30 mouse cellular contexts compared by ENCODE assay signal in genomic region chr14:32336021-32336420, GRCm38 (mm10). TPM values are rescaled to one million over a fixed set of nuclear protein-coding genes. Genes with fewer than 3 reads are reported as not detected.
DNase-seq lines count a peak whose midpoint lies in the region; ATAC-seq and TF ChIP-seq lines count a peak whose summit lies in the region.
"Had no signal": no experiment of that assay in that cellular context is flagged by ENCODE, and none has a peak within 500 bp of the region (broad histone marks: within the 10 kb centered on the region; RNA-seq: fewer than 3 reads in every experiment).

No protein-coding gene starts in this region.

- no peak overlapping the region for H3K9ac ChIP-seq in midbrain, postnatal 0 days (replicated peaks; ENCODE audit: low read length, poor library complexity, severe bottlenecking)
- no peak overlapping the region for H3K9ac ChIP-seq in midbrain, embryonic 13.5 days (replicated peaks)
- H3K9ac ChIP-seq: forebrain, embryonic 13.5 days; heart, embryonic 13.5 days; liver, embryonic 14.5 days; midbrain, embryonic 15.5 days; neural tube, embryonic 12.5 days had no signal

- H3K27ac ChIP-seq in midbrain, postnatal 0 days (ENCODE audit: low read depth, low read length): no peak overlapping the region
- H3K27ac ChIP-seq in midbrain, embryonic 13.5 days: no peak overlapping the region
- no peak overlapping the region for H3K27ac ChIP-seq in cerebellum, adult 2 months (ENCODE audit: insufficient read depth, low read length)
- H3K27ac ChIP-seq: forebrain, embryonic 13.5 days; heart, adult 2 months; heart, embryonic 13.5 days; hindbrain, embryonic 10.5 days; kidney, postnatal 0 days; liver, embryonic 14.5 days; macrophage; midbrain, embryonic 15.5 days; neural tube, embryonic 12.5 days had no signal

- H3K27me3 ChIP-seq in midbrain, postnatal 0 days (ENCODE audit: insufficient read depth, low read length): no peaks in the 10 kb centered on the region
- H3K27me3 ChIP-seq in midbrain, embryonic 13.5 days: no peaks in the 10 kb centered on the region
- no peaks in the 10 kb centered on the region for H3K27me3 ChIP-seq in cerebellum, adult 2 months (ENCODE audit: control insufficient read depth, insufficient read depth, low read length)
- H3K27me3 ChIP-seq: forebrain, embryonic 13.5 days; heart, embryonic 13.5 days; midbrain, embryonic 15.5 days; neural tube, embryonic 12.5 days had no signal

- peaks cover 52% of the 10 kb centered on the region for H3K36me3 ChIP-seq in midbrain, postnatal 0 days (ENCODE audit: insufficient read depth, low read length)
- peaks cover 77% of the 10 kb centered on the region for H3K36me3 ChIP-seq in midbrain, embryonic 13.5 days

- DNase-seq in midbrain, postnatal 0 days (ENCODE audit: low spot score): peak; percentile 33
- peak; percentile 68 to 75 for DNase-seq in cerebellum, adult 2 months
- DNase-seq in cerebellum, postnatal 14 days: peak; percentile 90 to 92
- DNase-seq in kidney, adult 9 months: no peak
- DNase-seq in right cerebral cortex, adult 2 months (ENCODE audit: low spot score in 2 of 2): no peak
- DNase-seq: adrenal gland, postnatal 25 days; B cell, adult 2 months; gastrocnemius, postnatal 36 days; heart, adult 2 months; kidney, adult 18-20 months; kidney, postnatal 4 days; layer of hippocampus, postnatal 36 days; liver; lung, adult 2 months; lung, postnatal 10 days; thymus, postnatal 4 days had no signal

- no peak overlapping the region for H3K4me2 ChIP-seq in midbrain, postnatal 0 days (ENCODE audit: low read depth, low read length, poor library complexity, severe bottlenecking)
- H3K4me2 ChIP-seq in midbrain, embryonic 13.5 days (replicated peaks): no peak overlapping the region
- H3K4me2 ChIP-seq: forebrain, embryonic 13.5 days; heart, embryonic 13.5 days; midbrain, embryonic 15.5 days; neural tube, embryonic 12.5 days had no signal

- 78% methylated on average over 6 of the region's 6 CpGs for WGBS in midbrain, postnatal 0 days
- WGBS in midbrain, embryonic 13.5 days: 85% methylated on average over 6 of the region's 6 CpGs
- 33% methylated on average over 6 of the region's 6 CpGs for WGBS in cerebellum, adult 2 months

- no peaks in the 10 kb centered on the region for H3K4me1 ChIP-seq in midbrain, postnatal 0 days (ENCODE audit: insufficient read depth, low read length)
- H3K4me1 ChIP-seq in midbrain, embryonic 13.5 days (replicated peaks): peaks cover 9% of the 10 kb centered on the region; the same call in 1 of the 2 replicates
- H3K4me1 ChIP-seq in cerebellum, adult 2 months (ENCODE audit: control insufficient read depth, insufficient read depth, low read length): peaks cover 16% of the 10 kb centered on the region
- H3K4me1 ChIP-seq: heart, embryonic 13.5 days; hindbrain, embryonic 10.5 days; neural tube, embryonic 12.5 days had no signal

- H3K4me3 ChIP-seq in midbrain, postnatal 0 days (ENCODE audit: low read depth, low read length): no peak overlapping the region
- H3K4me3 ChIP-seq in midbrain, embryonic 13.5 days (replicated peaks): no peak overlapping the region
- no peak overlapping the region for H3K4me3 ChIP-seq in cerebellum, adult 2 months (replicated peaks; ENCODE audit: insufficient read depth, low read depth, low read length)
- H3K4me3 ChIP-seq: forebrain, embryonic 13.5 days; heart, adult 2 months; heart, embryonic 13.5 days; hindbrain, embryonic 10.5 days; midbrain, embryonic 15.5 days; neural tube, embryonic 12.5 days had no signal

- no peak for ATAC-seq in midbrain, postnatal 0 days (ENCODE audit: low FRiP score)
- no peak for ATAC-seq in midbrain, embryonic 13.5 days
- ATAC-seq: forebrain, embryonic 13.5 days; midbrain, embryonic 15.5 days had no signal

- no peak for TF ChIP-seq CTCF in midbrain, postnatal 0 days (IDR thresholded peaks at IDR 0.05)
- no peak for TF ChIP-seq CTCF in cerebellum, adult 2 months (IDR thresholded peaks at IDR 0.05; ENCODE audit: borderline replicate concordance, insufficient read depth, low read depth, low read length)

- no peak for TF ChIP-seq POLR2A in cerebellum, adult 2 months (IDR thresholded peaks at IDR 0.05; ENCODE audit: borderline replicate concordance, insufficient read depth, low read length)

- no peaks in the 10 kb centered on the region for H3K9me3 ChIP-seq in midbrain, postnatal 0 days (ENCODE audit: low read length)
- H3K9me3 ChIP-seq in midbrain, embryonic 13.5 days: no peaks in the 10 kb centered on the region
- H3K9me3 ChIP-seq: forebrain, embryonic 13.5 days; heart, embryonic 13.5 days; hindbrain, embryonic 10.5 days; midbrain, embryonic 15.5 days; neural tube, embryonic 12.5 days had no signal

RNA-seq across cellular contexts. Expression of gene Ogdhl, which starts 14.2 kb away (rescaled TPM):
- 36.4 and 38.6 TPM in 2 replicates for total RNA-seq in midbrain, postnatal 0 days (2014; rRNA removed)
- polyA plus RNA-seq in midbrain, postnatal 0 days (2015; fragmentation: Nextera tagmentation; extraction: Ambion mirVana): 25.5 and 25.8 TPM in 2 replicates
- 25.9 and 29.6 TPM in 2 replicates for polyA plus RNA-seq in midbrain, embryonic 13.5 days (2015; fragmentation: Nextera tagmentation; extraction: Ambion mirVana)
- 91.2 and 94.7 TPM in 2 replicates for polyA plus RNA-seq in cerebellum, adult 2 months (2012; rRNA removed)

RNA-seq across cellular contexts. Expression of gene 1700024G13Rik, which starts 52.2 kb away (rescaled TPM):
- 1.8 TPM in 1 of 2 replicates, not detected in the other for total RNA-seq in midbrain, postnatal 0 days (2014; rRNA removed)
- 0.67 and 0.68 TPM in 2 replicates for polyA plus RNA-seq in midbrain, postnatal 0 days (2015; fragmentation: Nextera tagmentation; extraction: Ambion mirVana)
- polyA plus RNA-seq in midbrain, embryonic 13.5 days (2015; fragmentation: Nextera tagmentation; extraction: Ambion mirVana): 0.32 TPM in 1 of 2 replicates, not detected in the other
- polyA plus RNA-seq in cerebellum, adult 2 months (2012; rRNA removed): 0.52 and 0.71 TPM in 2 replicates
- total RNA-seq: adrenal gland, adult 18-20 months; adrenal gland, postnatal 25 days; gastrocnemius, postnatal 36 days; heart, adult 2 months; heart, postnatal 10 days; layer of hippocampus, postnatal 36 days; left cerebral cortex, postnatal 10 days had no signal
- polyA plus RNA-seq: heart, embryonic 13.5 days; intestine, embryonic 14.5 days; kidney, postnatal 0 days; limb, embryonic 11.5 days; liver, embryonic 14.5 days; macrophage; neural tube, embryonic 12.5 days had no signal

Comparison
In these comparisons a context has a peak if more than half of its experiments do, and no peak if none do; other contexts are left out.
1. DNase-seq: peak in midbrain, postnatal 0 days (single experiment), cerebellum, adult 2 months (2 of 2) and cerebellum, postnatal 14 days (2 of 2); none in kidney, adult 9 months (single experiment) and right cerebral cortex, adult 2 months (0 of 2).